Mouse (Mus musculus): ENCODE results near the gene Serpina11.
"Not testable (repeated sequence)": the region's sequence is repeated elsewhere in the genome, so short reads cannot be mapped to it uniquely, and the experiment has no call there.

Gene Serpina11

DNA sequence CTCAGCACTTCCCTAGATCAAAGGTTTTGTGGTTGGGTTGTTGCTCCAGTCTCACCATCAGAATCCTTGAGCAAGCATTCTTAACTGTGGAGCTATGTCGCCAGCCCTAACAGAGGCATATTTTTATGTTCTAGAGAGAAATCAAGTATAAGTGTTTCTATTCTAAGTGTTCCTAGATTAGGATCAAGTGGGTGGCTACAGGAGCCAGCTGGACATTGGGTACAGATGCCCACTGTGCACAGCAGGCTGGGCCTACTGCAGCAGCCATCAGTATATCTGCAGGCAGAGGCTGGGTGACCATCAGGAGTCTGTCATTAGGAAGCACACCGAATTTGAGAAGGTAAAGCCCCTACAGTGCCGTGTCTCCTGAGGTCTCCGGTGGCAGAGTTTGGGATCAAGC, 18.7 kb downstream of the Serpina11 start:
- no peak for DNase-seq (ENCODE audit: low spot score)

DNA sequence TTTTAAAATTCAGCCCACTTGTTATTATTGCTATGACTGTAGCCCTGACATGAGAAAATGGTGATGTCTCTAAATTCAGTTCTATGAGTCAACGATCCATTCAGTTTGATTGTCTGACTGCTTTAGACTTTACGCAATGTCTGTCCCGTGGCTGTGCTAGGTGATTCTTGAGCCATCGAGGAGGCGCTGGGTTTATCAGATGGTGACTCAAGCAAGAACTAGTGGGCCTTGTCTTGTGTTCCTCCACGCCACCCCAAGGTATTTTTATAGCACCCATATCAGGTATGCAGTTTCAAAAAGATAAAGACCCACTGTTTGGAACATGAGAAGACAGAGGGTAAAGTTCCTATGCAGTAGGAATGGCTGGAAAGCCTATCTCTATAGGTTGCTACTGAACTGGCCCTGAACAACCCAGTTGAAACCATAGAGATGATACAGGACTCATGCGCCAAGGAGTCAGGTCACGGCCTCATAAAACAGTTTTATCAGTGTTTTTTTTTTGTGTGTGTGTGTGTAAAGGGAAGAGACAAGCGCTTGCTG, 20.1 kb downstream of the Serpina11 start:
- DNase-seq (ENCODE audit: low spot score), result no peak

DNA sequence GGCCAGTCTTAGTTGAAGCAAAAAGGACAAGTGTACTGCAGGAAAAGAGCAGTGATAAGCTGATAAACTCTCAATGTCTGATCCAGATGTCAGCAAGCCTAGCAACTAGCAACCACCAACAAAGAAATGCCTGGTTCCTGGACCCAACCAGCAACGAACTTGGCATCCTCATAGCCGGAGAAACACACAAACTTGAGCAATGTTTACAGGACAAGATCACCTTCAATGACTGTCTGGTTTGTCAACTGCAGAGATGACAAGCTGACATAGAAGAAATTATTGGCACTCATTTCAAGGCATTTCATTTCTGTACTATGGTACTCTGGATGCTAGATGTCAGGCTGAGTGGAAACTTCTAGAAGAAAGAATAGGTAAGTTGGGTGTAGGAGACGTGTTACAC, 23.0 kb downstream of the Serpina11 start:
- DNase-seq (ENCODE audit: low spot score), result no peak

GRCm38 (mm10) chr12:103963288-103963687, 26.5 kb downstream of the Serpina11 start:
- no peak for DNase-seq (ENCODE audit: low spot score)

DNA sequence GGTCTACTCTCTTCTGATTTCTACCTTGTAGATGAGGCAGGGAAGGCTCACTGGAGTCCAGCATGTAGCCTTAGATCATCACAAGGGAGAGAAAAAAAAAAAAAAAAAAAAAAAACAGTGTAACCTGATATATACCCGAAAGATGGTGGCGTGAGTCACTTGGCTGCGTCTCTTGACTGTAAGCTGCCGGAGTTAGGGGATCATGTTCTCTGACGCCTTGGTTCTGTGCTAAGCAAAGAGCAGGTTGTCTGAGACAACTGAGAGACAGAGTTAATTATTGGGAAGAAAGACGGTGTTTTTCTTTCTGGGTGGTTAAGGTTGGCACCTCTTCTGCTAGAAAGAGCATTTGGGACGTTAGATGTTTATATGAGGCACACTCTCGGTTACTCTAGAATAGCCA, 26.9 kb downstream of the Serpina11 start:
- DNase-seq (ENCODE audit: low spot score), result no peak

GRCm38 (mm10) chr12:103962337-103962736, 27.4 kb downstream of the Serpina11 start:
- DNase-seq (ENCODE audit: low spot score), result no peak

GRCm38 (mm10) chr12:103961716-103962115, 28.0 kb downstream of the Serpina11 start:
- DNase-seq (ENCODE audit: low spot score), result no peak

DNA sequence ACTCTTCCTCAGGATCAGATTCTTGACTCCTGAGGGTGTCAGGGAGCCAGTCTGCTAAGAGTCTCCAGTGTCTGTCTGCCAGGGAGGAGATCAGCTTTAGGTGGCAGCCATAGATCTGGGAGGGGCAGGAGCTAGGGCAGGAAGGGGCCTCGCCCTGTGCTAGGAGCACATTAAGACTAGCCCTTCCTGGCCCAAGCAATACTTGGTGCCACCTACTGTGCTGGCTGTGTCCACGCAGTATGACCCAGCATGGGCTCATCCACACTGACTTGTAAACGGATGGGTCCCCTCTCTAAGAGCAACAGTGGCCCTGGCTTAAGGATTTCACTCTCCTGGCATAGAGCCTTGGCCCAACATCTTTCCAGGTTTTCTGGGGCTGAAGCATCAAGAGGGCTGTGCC, 31.0 kb downstream of the Serpina11 start, which contains the start of gene Serpina1e:
Gene Serpina1e (minus strand): TSS at position 178 of the 400 bp plus-strand sequence.
- no peak for DNase-seq (ENCODE audit: low spot score)

DNA sequence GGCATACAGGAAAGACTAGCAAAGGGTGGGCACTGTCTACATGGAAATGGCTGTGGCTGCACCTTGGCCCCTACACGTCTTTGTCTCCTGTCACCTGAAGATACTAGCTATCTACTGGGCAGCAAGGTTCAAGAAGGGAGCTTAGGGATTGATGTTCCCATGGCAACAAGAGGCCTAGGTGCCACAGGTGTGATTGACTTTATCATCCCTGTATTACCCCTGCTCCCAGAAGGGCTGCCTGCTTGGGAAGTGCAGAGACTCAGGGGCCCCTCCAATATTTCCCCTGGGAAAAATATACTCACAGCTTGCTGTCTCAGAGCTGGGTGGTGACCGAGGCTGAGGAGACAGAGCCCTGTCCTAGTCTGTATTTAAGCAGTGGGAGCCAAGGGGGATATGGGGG, 33.2 kb downstream of the Serpina11 start:
- DNase-seq (ENCODE audit: low spot score), result not testable (repeated sequence)

DNA sequence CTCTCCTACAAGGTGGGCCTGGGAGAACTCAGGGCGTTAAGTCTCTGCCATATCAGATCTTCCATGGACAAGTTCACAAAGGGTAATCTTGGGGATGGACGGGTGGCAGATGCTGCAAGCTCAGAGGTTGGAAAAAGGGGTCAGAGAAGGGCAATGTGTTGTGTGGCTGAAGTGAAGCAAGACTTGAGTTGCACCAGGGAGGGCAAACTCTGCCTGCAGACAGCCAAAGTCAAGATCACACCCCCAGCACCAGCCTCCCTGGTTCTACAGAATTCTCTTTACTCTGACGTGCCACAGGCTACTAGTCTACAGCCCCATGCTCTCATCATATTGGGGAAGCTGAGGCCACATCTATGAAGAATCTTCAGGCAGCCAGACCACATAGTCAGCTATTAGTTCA, 36.8 kb downstream of the Serpina11 start:
- DNase-seq (ENCODE audit: low spot score), result not testable (repeated sequence)

GRCm38 (mm10) chr12:103946243-103946642, 43.5 kb downstream of the Serpina11 start:
- no peak for DNase-seq (ENCODE audit: low spot score)
